Mouse (Mus musculus) heart, adult 2 months (tissue): ENCODE results near the gene Gm21988.

Experiments used
- EP300 ChIP-seq: fragments of 200-500 bp; IDR thresholded peaks from 2 replicates; pipeline ENCODE4 v1.6.1; 2011; ENCODE audit warnings: low read depth, low read length, control low read depth; ENCODE audit not compliant: insufficient read depth
- POLR2A ChIP-seq: fragments of 200-500 bp; IDR thresholded peaks from 2 replicates; pipeline ENCODE4 v1.6.1; 2011; ENCODE audit warnings: mild to moderate bottlenecking, low read depth, low read length, control low read depth; ENCODE audit not compliant: insufficient read depth

DNA sequence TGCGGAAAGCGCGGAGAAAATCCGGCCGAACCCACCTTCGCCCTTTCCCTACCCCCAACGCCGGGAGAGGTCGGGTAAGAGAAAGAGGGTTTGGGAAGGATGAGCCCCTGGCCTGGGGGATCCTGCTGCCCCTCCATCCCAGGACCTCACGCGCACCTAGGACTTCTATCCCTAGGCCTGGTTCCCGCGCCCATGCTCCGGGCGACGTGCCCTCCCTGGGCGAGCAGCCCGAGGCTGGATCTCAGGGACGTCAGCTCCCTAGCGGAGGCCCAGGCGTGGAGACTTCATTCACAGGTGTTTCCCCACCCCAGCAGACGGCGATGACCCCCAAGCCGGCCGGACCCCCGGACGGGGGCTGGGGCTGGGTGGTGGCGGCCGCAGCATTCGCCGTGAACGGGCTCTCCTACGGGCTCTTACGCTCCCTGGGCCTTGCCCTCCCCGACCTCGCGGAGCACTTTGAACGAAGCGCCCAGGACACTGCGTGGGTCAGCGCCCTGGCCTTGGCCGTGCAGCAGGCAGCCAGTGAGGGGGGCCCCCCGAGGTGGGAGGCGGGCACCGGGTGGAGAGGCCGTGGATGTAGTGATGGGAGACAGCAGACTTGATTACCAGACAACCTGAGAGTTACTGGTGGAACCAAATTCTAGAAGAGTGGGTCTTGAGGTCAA lies 25.3 kb downstream of the Gm21988 start:
- TF ChIP-seq EP300 (no peak), POLR2A (no peak)
